Mouse (Mus musculus): ENCODE data around the gene Hoxa9.

GRCm38 (mm10) chr6:52232568-52232965, 1.7 kb upstream of the Hoxa9 start:
- TF ChIP-seq ZC3H11A (IDR thresholded peaks at IDR 0.05; ENCODE audit: borderline replicate concordance, low read depth, low read length) (no peak), HCFC1 (IDR thresholded peaks at IDR 0.05; ENCODE audit: borderline replicate concordance, insufficient read depth, low read length) (no peak), CHD2 (IDR thresholded peaks at IDR 0.05; ENCODE audit: low read depth, low read length) (no peak), MAFK (IDR thresholded peaks at IDR 0.05; ENCODE audit: insufficient read depth, low read depth, low read length) (no peak), ZNF384 (IDR thresholded peaks at IDR 0.05; ENCODE audit: low read depth, low read length) (no peak)
